Mouse (Mus musculus): ENCODE data around the gene 1700001C02Rik. TPM values are rescaled to one million over a fixed set of nuclear protein-coding genes. Genes with fewer than 3 reads are reported as not detected.
A peak's percentile ranks its signal among the peaks of the same experiment; 100 is the strongest.

The 1700001C02Rik gene
- polyA plus RNA-seq, 1 experiment from 2014 or later: not detected

DNA sequence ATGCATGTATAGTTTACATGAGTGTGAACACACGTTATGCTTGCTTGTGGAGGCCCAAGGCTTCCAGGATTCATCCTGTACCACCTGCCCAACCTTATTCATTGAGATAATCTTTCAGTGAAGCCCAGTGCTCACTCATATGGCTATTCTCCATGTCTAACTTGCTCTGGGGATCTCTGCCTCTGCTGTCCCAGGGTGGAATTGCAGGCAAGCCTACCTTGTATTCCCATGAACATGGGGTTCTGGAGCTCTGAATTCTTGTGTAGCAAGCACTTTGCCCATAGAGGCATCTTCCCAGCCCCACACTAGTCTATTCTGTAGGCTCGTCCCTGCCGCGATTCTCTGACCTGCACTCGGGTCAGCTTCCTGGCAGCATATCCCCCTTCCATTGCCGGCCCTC, 9.8 kb upstream of the 1700001C02Rik start:
- H3K9ac ChIP-seq (ENCODE audit: low read length): no peak overlapping the region
- DNase-seq (ENCODE audit: low spot score, missing footprints) (no peak), ATAC-seq (ENCODE audit: low FRiP score) (no peak)
- WGBS: 64% methylated on average over 6 of the region's 6 CpGs
- no peak overlapping the region for H3K4me2 ChIP-seq
- H3K4me1 ChIP-seq (ENCODE audit: control insufficient read depth, insufficient read depth, low read length): no peaks in the 10 kb centered on the region
- H3K4me3 ChIP-seq (ENCODE audit: low read depth, low read length): no peak overlapping the region
- H3K27me3 ChIP-seq (ENCODE audit: control insufficient read depth, insufficient read depth, low read length): no peaks in the 10 kb centered on the region
- H3K9me3 ChIP-seq (ENCODE audit: control insufficient read depth, low read length): no peaks in the 10 kb centered on the region
- no peaks in the 10 kb centered on the region for H3K36me3 ChIP-seq (ENCODE audit: control insufficient read depth, insufficient read depth, low read length)
- H3K27ac ChIP-seq (ENCODE audit: low read depth, low read length): no peak overlapping the region

DNA sequence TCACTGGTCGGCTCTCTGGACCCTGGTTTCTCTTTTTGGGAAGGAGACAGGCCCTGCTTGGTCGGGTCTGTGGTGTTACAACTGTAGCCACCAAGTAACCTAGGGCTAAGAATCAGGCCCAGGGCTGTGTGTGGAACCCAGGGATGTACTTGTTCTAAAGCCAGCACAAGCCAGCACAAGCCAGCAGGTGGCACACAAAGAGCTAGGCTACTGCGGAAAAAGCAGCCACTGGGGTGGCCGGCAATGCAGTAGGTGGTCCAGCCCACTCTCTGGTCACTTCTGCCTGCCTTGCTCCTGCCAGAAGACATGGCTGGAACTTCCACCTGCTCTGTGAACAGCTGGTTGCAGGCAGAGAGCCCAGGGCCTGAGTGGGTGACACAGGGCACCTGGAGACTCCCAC, 5.7 kb upstream of the 1700001C02Rik start:
- Histone ChIP-seq H3K27me3 (ENCODE audit: control insufficient read depth, insufficient read depth, low read length) (no peaks in the 10 kb centered on the region), H3K9ac (ENCODE audit: low read length) (no peak overlapping the region), H3K36me3 (ENCODE audit: control insufficient read depth, insufficient read depth, low read length) (no peaks in the 10 kb centered on the region), H3K27ac (ENCODE audit: low read depth, low read length) (no peak overlapping the region), H3K9me3 (ENCODE audit: control insufficient read depth, low read length) (no peaks in the 10 kb centered on the region), H3K4me3 (ENCODE audit: low read depth, low read length) (no peak overlapping the region), H3K4me2 (no peak overlapping the region), H3K4me1 (ENCODE audit: control insufficient read depth, insufficient read depth, low read length) (no peaks in the 10 kb centered on the region)
- 43% methylated on average over 4 of the region's 4 CpGs for WGBS
- ATAC-seq (ENCODE audit: low FRiP score) (no peak), DNase-seq (ENCODE audit: low spot score, missing footprints) (no peak)

DNA sequence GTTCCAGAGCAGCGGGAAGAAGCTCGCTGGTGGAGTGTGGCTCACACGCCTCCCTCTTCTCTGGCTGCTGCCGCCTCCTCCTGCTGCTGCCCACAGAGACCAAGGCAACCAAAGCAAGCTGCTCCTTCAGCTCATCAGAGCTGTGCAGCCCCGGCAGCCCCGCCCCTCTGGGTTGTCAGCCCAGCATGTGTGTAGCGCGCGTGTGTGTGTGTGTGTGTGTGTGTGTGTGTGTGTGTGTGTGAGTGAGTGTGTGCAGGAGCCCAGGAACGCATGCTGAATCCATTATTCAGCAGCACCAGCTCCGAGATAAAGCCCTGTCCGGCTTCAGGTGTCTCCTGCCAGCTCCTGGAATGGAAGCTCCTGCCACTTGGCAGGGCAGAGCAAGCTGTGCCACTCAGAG, 4.0 kb upstream of the 1700001C02Rik start, which contains the start of gene Otof:
Gene Otof (minus strand): TSS at position 112 of the 400 bp plus-strand sequence.
- Histone ChIP-seq H3K9ac (ENCODE audit: low read length) (no peak within 1 kb of the TSS), H3K4me2 (no peak within 1 kb of the TSS), H3K4me1 (ENCODE audit: control insufficient read depth, insufficient read depth, low read length) (peaks cover 5% of the 10 kb centered on the region; the same call in 1 of the 2 replicates), H3K4me3 (ENCODE audit: low read depth, low read length) (no peak within 1 kb of the TSS), H3K27ac (ENCODE audit: low read depth, low read length) (no peak within 1 kb of the TSS), H3K9me3 (ENCODE audit: control insufficient read depth, low read length) (no peaks in the 10 kb centered on the region), H3K36me3 (ENCODE audit: control insufficient read depth, insufficient read depth, low read length) (no peaks in the 10 kb centered on the region), H3K27me3 (ENCODE audit: control insufficient read depth, insufficient read depth, low read length) (peaks cover 4% of the 10 kb centered on the region)
- DNase-seq (ENCODE audit: low spot score, missing footprints): no peak
- WGBS: 51% methylated on average over 12 of the region's 12 CpGs
- ATAC-seq (ENCODE audit: low FRiP score): peak; percentile 63

GRCm38 (mm10) chr5:30466315-30466714, 468 bp downstream of the 1700001C02Rik start:
- no peak for DNase-seq (ENCODE audit: low spot score, missing footprints)
- 35% methylated on average over 9 of the region's 9 CpGs for WGBS
- no peak overlapping the region for H3K27ac ChIP-seq (ENCODE audit: low read depth, low read length)
- peak overlapping the region; percentile 33 for H3K9ac ChIP-seq (ENCODE audit: low read length)
- ATAC-seq (ENCODE audit: low FRiP score): no peak
- peaks cover 5% of the 10 kb centered on the region; the same call in 1 of the 2 replicates for H3K4me1 ChIP-seq (ENCODE audit: control insufficient read depth, insufficient read depth, low read length)
- peaks cover 4% of the 10 kb centered on the region for H3K27me3 ChIP-seq (ENCODE audit: control insufficient read depth, insufficient read depth, low read length)
- peak overlapping the region; percentile 53 for H3K4me2 ChIP-seq
- H3K36me3 ChIP-seq (ENCODE audit: control insufficient read depth, insufficient read depth, low read length): no peaks in the 10 kb centered on the region
- H3K4me3 ChIP-seq (ENCODE audit: low read depth, low read length): peak overlapping the region; percentile 20
- no peaks in the 10 kb centered on the region for H3K9me3 ChIP-seq (ENCODE audit: control insufficient read depth, low read length)

- ATAC-seq (ENCODE audit: low FRiP score) (no peak), DNase-seq (ENCODE audit: low spot score, missing footprints) (no peak)
- Histone ChIP-seq H3K4me1 (ENCODE audit: control insufficient read depth, insufficient read depth, low read length) (peaks cover 5% of the 10 kb centered on the region; the same call in 1 of the 2 replicates), H3K9me3 (ENCODE audit: control insufficient read depth, low read length) (no peaks in the 10 kb centered on the region), H3K36me3 (ENCODE audit: control insufficient read depth, insufficient read depth, low read length) (no peaks in the 10 kb centered on the region), H3K4me2 (no peak overlapping the region), H3K27me3 (ENCODE audit: control insufficient read depth, insufficient read depth, low read length) (peaks cover 4% of the 10 kb centered on the region), H3K9ac (ENCODE audit: low read length) (no peak overlapping the region), H3K27ac (ENCODE audit: low read depth, low read length) (no peak overlapping the region), H3K4me3 (ENCODE audit: low read depth, low read length) (no peak overlapping the region)
- WGBS: 61% methylated on average over 6 of the region's 6 CpGs
Observed at GRCm38 (mm10) chr5:30470454-30470853, 4.6 kb downstream of the 1700001C02Rik start.

- no peaks in the 10 kb centered on the region for H3K27me3 ChIP-seq (ENCODE audit: control insufficient read depth, insufficient read depth, low read length)
- H3K4me3 ChIP-seq (ENCODE audit: low read depth, low read length): no peak overlapping the region
Observed at GRCm38 (mm10) chr5:30472148-30472547, 6.3 kb downstream of the 1700001C02Rik start.

DNA sequence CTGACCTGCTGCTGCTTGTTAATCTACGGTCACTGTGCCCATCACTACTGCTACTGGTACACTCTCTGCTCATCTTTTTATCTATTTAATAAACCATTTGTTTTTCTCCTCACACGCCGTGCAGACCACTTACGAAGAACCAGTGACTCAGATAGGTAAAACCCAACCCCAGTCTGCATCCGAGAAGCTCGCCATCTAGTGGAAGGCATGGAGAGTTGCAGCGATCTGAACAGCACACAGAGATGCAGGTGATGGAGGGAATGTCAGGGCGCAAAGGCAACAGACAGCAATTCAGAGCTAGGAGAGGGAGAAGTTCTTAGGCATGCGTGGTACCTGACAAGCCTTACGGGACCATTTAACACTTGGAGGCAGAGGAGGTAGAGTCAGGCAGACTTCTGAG, 10.7 kb downstream of the 1700001C02Rik start:
- no peaks in the 10 kb centered on the region for H3K4me1 ChIP-seq (ENCODE audit: control insufficient read depth, insufficient read depth, low read length)
- no peak for ATAC-seq (ENCODE audit: low FRiP score)
- no peaks in the 10 kb centered on the region for H3K36me3 ChIP-seq (ENCODE audit: control insufficient read depth, insufficient read depth, low read length)
- H3K4me2 ChIP-seq: no peak overlapping the region
- H3K9ac ChIP-seq (ENCODE audit: low read length): no peak overlapping the region
- 46% methylated on average over 10 of the region's 10 CpGs for WGBS
- no peaks in the 10 kb centered on the region for H3K9me3 ChIP-seq (ENCODE audit: control insufficient read depth, low read length)
- no peak overlapping the region for H3K27ac ChIP-seq (ENCODE audit: low read depth, low read length)
- no peaks in the 10 kb centered on the region for H3K27me3 ChIP-seq (ENCODE audit: control insufficient read depth, insufficient read depth, low read length)
- H3K4me3 ChIP-seq (ENCODE audit: low read depth, low read length): no peak overlapping the region
- DNase-seq (ENCODE audit: low spot score, missing footprints): no peak

More at GRCm38 (mm10) chr5:30472148-30472547, 6.3 kb downstream of the 1700001C02Rik start:
- 80% methylated on average over 5 of the region's 5 CpGs for WGBS
- H3K9me3 ChIP-seq (ENCODE audit: control insufficient read depth, low read length): no peaks in the 10 kb centered on the region
- ATAC-seq (ENCODE audit: low FRiP score): no peak
- H3K27ac ChIP-seq (ENCODE audit: low read depth, low read length): no peak overlapping the region
- DNase-seq (ENCODE audit: low spot score, missing footprints): no peak
- no peaks in the 10 kb centered on the region for H3K36me3 ChIP-seq (ENCODE audit: control insufficient read depth, insufficient read depth, low read length)
- H3K4me2 ChIP-seq: no peak overlapping the region
- H3K4me1 ChIP-seq (ENCODE audit: control insufficient read depth, insufficient read depth, low read length): no peaks in the 10 kb centered on the region
- H3K9ac ChIP-seq (ENCODE audit: low read length): no peak overlapping the region

DNA sequence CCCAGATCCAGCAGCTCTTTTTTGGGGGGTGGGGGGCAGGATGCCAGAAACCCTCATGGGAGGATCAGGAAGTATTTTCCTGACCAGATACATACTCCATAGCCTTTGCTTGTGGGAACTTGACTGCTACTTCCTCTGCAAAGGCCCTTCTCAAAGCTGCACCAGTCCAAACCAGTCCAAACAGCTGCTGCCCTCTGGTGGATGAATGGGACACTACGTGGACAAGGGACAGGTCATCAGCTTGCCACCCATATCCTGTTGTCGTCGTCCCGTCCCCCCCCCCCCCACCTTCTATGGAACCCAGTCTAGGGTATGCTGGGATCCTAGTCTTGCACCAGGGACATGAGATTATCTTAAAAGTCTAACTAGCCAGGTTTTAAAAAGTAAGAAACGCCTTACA, 16.5 kb downstream of the 1700001C02Rik start:
- no peaks in the 10 kb centered on the region for H3K27me3 ChIP-seq (ENCODE audit: control insufficient read depth, insufficient read depth, low read length)
- no peaks in the 10 kb centered on the region for H3K36me3 ChIP-seq (ENCODE audit: control insufficient read depth, insufficient read depth, low read length)
- H3K9me3 ChIP-seq (ENCODE audit: control insufficient read depth, low read length): no peaks in the 10 kb centered on the region
- no peak overlapping the region for H3K4me3 ChIP-seq (ENCODE audit: low read depth, low read length)
- no peak for ATAC-seq (ENCODE audit: low FRiP score)
- no peak overlapping the region for H3K9ac ChIP-seq (ENCODE audit: low read length)
- DNase-seq (ENCODE audit: low spot score, missing footprints): peak; percentile 97
- WGBS: 17% methylated on average over 5 of the region's 5 CpGs
- no peak overlapping the region for H3K27ac ChIP-seq (ENCODE audit: low read depth, low read length)
- H3K4me2 ChIP-seq: no peak overlapping the region
- no peaks in the 10 kb centered on the region for H3K4me1 ChIP-seq (ENCODE audit: control insufficient read depth, insufficient read depth, low read length)

DNA sequence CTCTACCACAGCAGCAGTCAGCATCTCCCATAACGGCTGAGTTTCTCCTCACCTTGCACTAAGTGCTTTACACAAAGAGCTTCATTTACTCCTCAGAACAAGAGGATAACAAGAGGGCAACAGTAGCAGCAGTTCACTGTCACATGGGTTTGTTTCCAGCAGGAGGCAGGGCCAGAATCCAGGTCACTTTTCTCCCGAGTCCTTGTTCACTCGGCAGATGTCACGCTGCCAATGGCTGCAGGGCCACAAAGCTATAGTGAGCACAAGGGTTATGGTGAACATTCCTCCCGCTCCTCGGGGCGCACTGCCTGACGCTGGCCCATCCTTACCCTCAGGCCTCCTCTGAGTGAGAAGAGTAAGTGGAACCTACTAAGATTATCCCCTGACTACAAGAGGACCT, 17.7 kb downstream of the 1700001C02Rik start:
- 87% methylated on average over 8 of the region's 8 CpGs for WGBS
- no peaks in the 10 kb centered on the region for H3K4me1 ChIP-seq (ENCODE audit: control insufficient read depth, insufficient read depth, low read length)
- no peak overlapping the region for H3K27ac ChIP-seq (ENCODE audit: low read depth, low read length)
- H3K9ac ChIP-seq (ENCODE audit: low read length): no peak overlapping the region
- no peak for ATAC-seq (ENCODE audit: low FRiP score)
- DNase-seq (ENCODE audit: low spot score, missing footprints): no peak
- no peak overlapping the region for H3K4me2 ChIP-seq
- no peaks in the 10 kb centered on the region for H3K9me3 ChIP-seq (ENCODE audit: control insufficient read depth, low read length)
- H3K4me3 ChIP-seq (ENCODE audit: low read depth, low read length): no peak overlapping the region
- no peaks in the 10 kb centered on the region for H3K27me3 ChIP-seq (ENCODE audit: control insufficient read depth, insufficient read depth, low read length)
- no peaks in the 10 kb centered on the region for H3K36me3 ChIP-seq (ENCODE audit: control insufficient read depth, insufficient read depth, low read length)

All from midbrain, embryonic 11.5 days (tissue).